Mouse (Mus musculus) NIH3T3 (cell line): ENCODE measurements around the gene Dync1h1.

Experiments
- DNase-seq: peaks from one replicate; pipeline ENCODE4 v3.0.0-alpha.2; 2012; ENCODE audit warnings: low read depth

Dync1h1 gene

GRCm38 (mm10) chr12:110601241-110602218, at the start of gene Dync1h1:
Dync1h1 (plus strand) TSS chr12:110601452.
- peak; percentile 96 for DNase-seq

- no peak for DNase-seq
These were observed 49.1 kb upstream of the Dync1h1 start for GRCm38 (mm10) chr12:110552113-110552512.

- DNase-seq: no peak
These were observed 47.9 kb upstream of the Dync1h1 start for GRCm38 (mm10) chr12:110553362-110553761.

- no peak for DNase-seq
These were observed 45.6 kb upstream of the Dync1h1 start for GRCm38 (mm10) chr12:110555536-110556240.

GRCm38 (mm10) chr12:110556861-110557628, 44.2 kb upstream of the Dync1h1 start:
- DNase-seq: no peak

- no peak for DNase-seq
These were observed 43.1 kb upstream of the Dync1h1 start for GRCm38 (mm10) chr12:110558175-110558574.

GRCm38 (mm10) chr12:110563383-110563782, 37.9 kb upstream of the Dync1h1 start:
- no peak for DNase-seq

- no peak for DNase-seq
These were observed 36.4 kb upstream of the Dync1h1 start for GRCm38 (mm10) chr12:110564848-110565247.

- DNase-seq: no peak
These were observed 34.9 kb upstream of the Dync1h1 start for GRCm38 (mm10) chr12:110566366-110566765.

GRCm38 (mm10) chr12:110571050-110571449, 30.2 kb upstream of the Dync1h1 start:
- no peak for DNase-seq

- DNase-seq: no peak
These were observed 28.9 kb upstream of the Dync1h1 start for GRCm38 (mm10) chr12:110572351-110572750.

GRCm38 (mm10) chr12:110573635-110574034, 27.6 kb upstream of the Dync1h1 start:
- no peak for DNase-seq

- no peak for DNase-seq
These were observed 25.3 kb upstream of the Dync1h1 start for GRCm38 (mm10) chr12:110575926-110576325.

GRCm38 (mm10) chr12:110578333-110578732, 22.9 kb upstream of the Dync1h1 start:
- no peak for DNase-seq

GRCm38 (mm10) chr12:110588622-110589021, 12.6 kb upstream of the Dync1h1 start:
- no peak for DNase-seq

GRCm38 (mm10) chr12:110590804-110591259, 10.4 kb upstream of the Dync1h1 start:
- no peak for DNase-seq

GRCm38 (mm10) chr12:110591260-110591883, 9.9 kb upstream of the Dync1h1 start:
- peak; percentile 99 for DNase-seq

GRCm38 (mm10) chr12:110598527-110598926, 2.7 kb upstream of the Dync1h1 start:
- peak; percentile 88 for DNase-seq

GRCm38 (mm10) chr12:110599791-110600190, 1.5 kb upstream of the Dync1h1 start:
- DNase-seq: peak; percentile 74

- DNase-seq: peak; percentile 38
These were observed 844 bp upstream of the Dync1h1 start for GRCm38 (mm10) chr12:110600225-110600991.

GRCm38 (mm10) chr12:110606161-110606560, 4.9 kb downstream of the Dync1h1 start:
- DNase-seq: peak; percentile 7
